13 mouse cellular contexts compared by ENCODE assay signal in genomic region chr1:160153480-160153879, GRCm38 (mm10). TPM values are rescaled to one million over a fixed set of nuclear protein-coding genes. Genes with fewer than 3 reads are reported as not detected.
"Had no signal": no experiment of that assay in that cellular context is flagged by ENCODE, and none has a peak within 500 bp of the region (broad histone marks: within the 10 kb centered on the region; RNA-seq: fewer than 3 reads in every experiment).

TSS of gene Tnn (minus strand) at chr1:160153580.

- H3K4me3 ChIP-seq: kidney, embryonic 15.5 days; left cerebral cortex, adult 2 months; midbrain, embryonic 12.5 days; neural tube, embryonic 13.5 days had no signal

- H3K4me2 ChIP-seq: kidney, embryonic 15.5 days; midbrain, embryonic 12.5 days; neural tube, embryonic 13.5 days had no signal

- H3K9me3 ChIP-seq: kidney, embryonic 15.5 days; midbrain, embryonic 12.5 days; neural tube, embryonic 13.5 days had no signal

- H3K9ac ChIP-seq: kidney, embryonic 15.5 days; liver, embryonic 14.5 days; midbrain, embryonic 12.5 days; neural tube, embryonic 13.5 days had no signal

- H3K27ac ChIP-seq: kidney, embryonic 15.5 days; left cerebral cortex, adult 2 months; liver, embryonic 14.5 days; midbrain, embryonic 12.5 days; neural tube, embryonic 13.5 days had no signal

- ATAC-seq: midbrain, embryonic 16.5 days had no signal

- H3K27me3 ChIP-seq: kidney, embryonic 15.5 days; midbrain, embryonic 12.5 days; neural tube, embryonic 13.5 days had no signal

- H3K36me3 ChIP-seq: kidney, embryonic 15.5 days; midbrain, embryonic 12.5 days; neural tube, embryonic 13.5 days had no signal

- DNase-seq: kidney, adult 2 months; kidney, postnatal 14 days; lung, adult 18-20 months; thymus, adult 2 months; thymus, postnatal 36 days had no signal

RNA-seq across cellular contexts. Expression of gene Tnn, which starts in this region (rescaled TPM):
- polyA plus RNA-seq: limb, embryonic 11.5 days; liver, adult 2 months had no signal
